Mouse (Mus musculus): Measurements from ENCODE around the gene Brip1.

- no peak for TF ChIP-seq CTCF (IDR thresholded peaks at IDR 0.05; ENCODE audit: low read depth, low read length)
- no peak for TF ChIP-seq POLR2A (IDR thresholded peaks at IDR 0.05; ENCODE audit: extremely low read depth, insufficient read depth, low read length)
Observed at GRCm38 (mm10) chr11:86155638-86156037, 45.4 kb downstream of the Brip1 start.
